Mouse (Mus musculus): ENCODE data around the gene Arid1b.
"Not testable (repeated sequence)": the region's sequence is repeated elsewhere in the genome, so short reads cannot be mapped to it uniquely, and the experiment has no call there.

Arid1b gene

GRCm38 (mm10) chr17:5065270-5065669, 71.1 kb downstream of the Arid1b start:
- in situ Hi-C loops (cut with MboI; ENCODE audit: low pct_unique_long_range_greater_than_20kb in 1 of 2, low sequenced_read_pairs in 2 of 2, unreplicated experiment in 1 of 2) = loop anchor here in 1 of 2 experiments (10.0 kb wide), 1 partner anchor 330 kb away; no protein-coding TSS in a partner anchor

DNA sequence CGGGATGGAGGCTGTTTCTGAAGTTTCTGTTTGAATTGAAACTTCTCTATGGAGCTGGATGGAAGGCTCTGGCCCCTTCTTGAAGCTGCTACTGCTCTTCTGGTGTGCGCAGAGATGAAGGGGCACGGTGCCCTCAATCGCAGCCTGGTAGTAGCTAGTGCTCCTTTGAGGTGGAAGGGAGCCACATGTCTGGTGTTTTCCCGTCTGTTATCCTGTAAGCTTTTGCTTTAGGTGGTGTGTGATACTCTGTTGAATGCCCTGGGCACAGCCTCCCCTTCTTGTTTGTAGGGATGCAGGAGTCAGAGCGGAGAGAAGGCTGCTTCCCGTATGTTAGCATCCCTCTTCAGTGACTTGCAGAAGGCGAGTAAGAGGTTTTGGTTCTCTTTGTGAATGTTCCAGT, 72.7 kb downstream of the Arid1b start:
- in situ Hi-C loops (cut with MboI; ENCODE audit: low pct_unique_long_range_greater_than_20kb in 1 of 2, low sequenced_read_pairs in 2 of 2, unreplicated experiment in 1 of 2) = loop anchor here in 1 of 2 experiments (10.0 kb wide), 1 partner anchor 328 kb away; no protein-coding TSS in a partner anchor

- in situ Hi-C loops (cut with MboI; ENCODE audit: low pct_unique_long_range_greater_than_20kb in 1 of 2, low sequenced_read_pairs in 2 of 2, unreplicated experiment in 1 of 2) = loop anchor here in 1 of 2 experiments (10.0 kb wide), 1 partner anchor 328 kb away; no protein-coding TSS in a partner anchor
These were observed 73.1 kb downstream of the Arid1b start for GRCm38 (mm10) chr17:5067264-5067663.

- in situ Hi-C loops (cut with MboI; ENCODE audit: low pct_unique_long_range_greater_than_20kb in 1 of 2, low sequenced_read_pairs in 2 of 2, unreplicated experiment in 1 of 2) = no loop called here
These were observed 76.3 kb downstream of the Arid1b start for GRCm38 (mm10) chr17:5070399-5070798.

- in situ Hi-C loops (cut with MboI; ENCODE audit: low pct_unique_long_range_greater_than_20kb in 1 of 2, low sequenced_read_pairs in 2 of 2, unreplicated experiment in 1 of 2) = no loop called here
These were observed 78.4 kb downstream of the Arid1b start for GRCm38 (mm10) chr17:5072539-5072938.

- in situ Hi-C loops (cut with MboI; ENCODE audit: low pct_unique_long_range_greater_than_20kb in 1 of 2, low sequenced_read_pairs in 2 of 2, unreplicated experiment in 1 of 2) = no loop called here
These were observed 80.8 kb downstream of the Arid1b start for GRCm38 (mm10) chr17:5074752-5075506.

DNA sequence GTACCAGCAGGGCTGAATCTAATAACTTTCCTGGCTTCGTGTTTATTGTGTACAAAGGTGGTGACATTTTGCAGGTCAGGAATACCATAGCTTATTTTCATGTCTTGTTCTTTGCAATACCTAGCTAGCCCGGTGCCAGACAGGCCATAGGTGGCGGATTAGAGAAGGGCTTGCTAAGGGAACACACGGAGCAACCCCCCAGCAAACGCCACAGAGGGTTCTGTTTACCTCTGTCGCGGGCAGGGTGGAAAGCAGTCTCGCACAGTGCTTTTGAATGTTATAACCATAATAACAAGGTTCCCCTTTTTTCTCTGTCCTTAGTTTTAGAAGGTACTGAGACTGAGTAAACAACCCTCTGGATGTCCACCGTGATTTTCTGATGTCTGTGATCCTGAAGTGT, 83.9 kb downstream of the Arid1b start:
- in situ Hi-C loops (cut with MboI; ENCODE audit: low pct_unique_long_range_greater_than_20kb in 1 of 2, low sequenced_read_pairs in 2 of 2, unreplicated experiment in 1 of 2) = no loop called here

DNA sequence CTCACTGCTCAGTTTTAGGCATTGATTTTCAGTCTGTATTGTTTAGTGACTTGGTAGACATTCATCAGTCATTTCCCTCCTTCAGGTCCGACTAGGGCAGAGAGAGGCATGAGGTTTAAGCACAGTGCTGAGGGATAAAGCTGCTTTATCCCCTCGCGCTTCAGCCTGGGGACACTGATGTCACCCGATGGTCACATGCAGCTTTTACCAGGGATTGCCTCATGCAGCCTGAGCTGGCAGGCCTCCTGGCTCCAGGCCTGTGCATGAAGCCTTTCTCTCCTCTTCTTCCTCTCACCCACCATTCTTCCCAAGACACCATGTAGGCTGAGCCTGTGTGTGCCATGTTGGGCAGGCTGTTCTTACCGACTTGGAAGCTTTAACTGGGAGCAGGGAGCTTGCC, 84.4 kb downstream of the Arid1b start:
- in situ Hi-C loops (cut with MboI; ENCODE audit: low pct_unique_long_range_greater_than_20kb in 1 of 2, low sequenced_read_pairs in 2 of 2, unreplicated experiment in 1 of 2) = no loop called here

GRCm38 (mm10) chr17:5080884-5081419, 86.8 kb downstream of the Arid1b start:
- in situ Hi-C loops (cut with MboI; ENCODE audit: low pct_unique_long_range_greater_than_20kb in 1 of 2, low sequenced_read_pairs in 2 of 2, unreplicated experiment in 1 of 2) = no loop called here

GRCm38 (mm10) chr17:5082274-5082673, 88.1 kb downstream of the Arid1b start:
- in situ Hi-C loops (cut with MboI; ENCODE audit: low pct_unique_long_range_greater_than_20kb in 1 of 2, low sequenced_read_pairs in 2 of 2, unreplicated experiment in 1 of 2) = no loop called here

- in situ Hi-C loops (cut with MboI; ENCODE audit: low pct_unique_long_range_greater_than_20kb in 1 of 2, low sequenced_read_pairs in 2 of 2, unreplicated experiment in 1 of 2) = no loop called here
These were observed 89.4 kb downstream of the Arid1b start for GRCm38 (mm10) chr17:5083497-5083896.

DNA sequence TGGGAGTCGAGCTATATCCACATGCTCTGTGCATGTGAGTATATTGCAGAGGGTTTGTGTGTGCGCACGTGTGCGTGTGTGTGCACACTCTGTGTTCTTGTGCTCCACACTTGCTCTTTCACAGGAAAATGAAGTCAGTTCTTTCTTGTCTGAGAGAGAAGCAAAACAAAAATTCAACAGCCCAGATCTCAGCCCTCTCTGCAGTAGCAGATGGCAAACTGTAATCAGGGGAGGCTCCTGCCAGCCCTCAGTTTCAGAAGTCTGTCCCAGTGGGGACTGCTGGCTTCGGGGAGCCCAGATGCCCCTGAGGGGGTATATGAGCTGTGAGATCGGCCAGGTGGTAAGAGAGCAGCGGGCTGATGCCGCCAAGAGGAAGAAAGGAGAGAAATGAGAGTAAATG, 90.0 kb downstream of the Arid1b start:
- in situ Hi-C loops (cut with MboI; ENCODE audit: low pct_unique_long_range_greater_than_20kb in 1 of 2, low sequenced_read_pairs in 2 of 2, unreplicated experiment in 1 of 2) = no loop called here

GRCm38 (mm10) chr17:5085004-5085403, 90.9 kb downstream of the Arid1b start:
- in situ Hi-C loops (cut with MboI; ENCODE audit: low pct_unique_long_range_greater_than_20kb in 1 of 2, low sequenced_read_pairs in 2 of 2, unreplicated experiment in 1 of 2) = no loop called here

GRCm38 (mm10) chr17:5085942-5086341, 91.8 kb downstream of the Arid1b start:
- in situ Hi-C loops (cut with MboI; ENCODE audit: low pct_unique_long_range_greater_than_20kb in 1 of 2, low sequenced_read_pairs in 2 of 2, unreplicated experiment in 1 of 2) = no loop called here

DNA sequence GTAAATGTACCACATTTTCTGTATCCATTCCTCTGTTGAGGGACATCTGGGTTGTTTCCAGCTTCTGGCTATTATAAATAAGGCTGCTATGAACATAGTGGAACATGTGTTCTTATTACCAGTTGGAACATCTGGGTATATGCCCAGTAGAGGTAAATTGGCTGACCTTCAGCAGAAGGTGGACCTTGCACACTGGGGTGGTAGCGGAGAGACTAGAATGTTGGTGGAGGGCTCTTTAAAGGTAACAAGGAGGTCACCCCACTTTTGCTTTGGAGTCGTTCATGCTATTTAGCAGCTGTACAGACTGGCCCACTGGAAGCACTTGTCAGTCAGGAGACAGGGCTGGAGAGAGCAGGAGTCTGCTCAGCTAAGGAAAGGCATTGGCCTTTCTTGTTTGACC, 94.1 kb downstream of the Arid1b start:
- in situ Hi-C loops (cut with MboI; ENCODE audit: low pct_unique_long_range_greater_than_20kb in 1 of 2, low sequenced_read_pairs in 2 of 2, unreplicated experiment in 1 of 2) = not testable (repeated sequence)

GRCm38 (mm10) chr17:5088822-5089221, 94.7 kb downstream of the Arid1b start:
- in situ Hi-C loops (cut with MboI; ENCODE audit: low pct_unique_long_range_greater_than_20kb in 1 of 2, low sequenced_read_pairs in 2 of 2, unreplicated experiment in 1 of 2) = no loop called here

DNA sequence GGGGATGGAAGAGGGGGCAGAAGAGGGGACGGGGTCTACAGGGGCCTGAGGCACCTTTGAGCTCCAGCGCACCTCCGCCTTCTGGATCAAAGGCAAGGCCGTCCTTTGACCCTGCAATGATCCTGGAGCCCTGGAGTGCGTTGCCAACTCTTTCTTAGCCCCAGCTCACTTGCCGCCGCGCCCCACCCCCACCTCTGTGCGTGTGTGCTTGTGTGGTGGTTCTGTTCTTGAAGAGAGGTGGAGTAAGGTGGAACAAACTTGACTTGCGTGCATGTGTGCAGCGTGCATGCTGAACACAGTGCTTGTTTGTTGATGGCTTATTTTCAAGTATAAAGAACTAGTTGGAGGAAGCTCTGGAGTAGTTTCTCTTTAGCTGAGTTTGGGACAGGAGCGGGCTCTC, 95.4 kb downstream of the Arid1b start:
- in situ Hi-C loops (cut with MboI; ENCODE audit: low pct_unique_long_range_greater_than_20kb in 1 of 2, low sequenced_read_pairs in 2 of 2, unreplicated experiment in 1 of 2) = no loop called here

- in situ Hi-C loops (cut with MboI; ENCODE audit: low pct_unique_long_range_greater_than_20kb in 1 of 2, low sequenced_read_pairs in 2 of 2, unreplicated experiment in 1 of 2) = no loop called here
These were observed 97.4 kb downstream of the Arid1b start for GRCm38 (mm10) chr17:5091490-5091889.

DNA sequence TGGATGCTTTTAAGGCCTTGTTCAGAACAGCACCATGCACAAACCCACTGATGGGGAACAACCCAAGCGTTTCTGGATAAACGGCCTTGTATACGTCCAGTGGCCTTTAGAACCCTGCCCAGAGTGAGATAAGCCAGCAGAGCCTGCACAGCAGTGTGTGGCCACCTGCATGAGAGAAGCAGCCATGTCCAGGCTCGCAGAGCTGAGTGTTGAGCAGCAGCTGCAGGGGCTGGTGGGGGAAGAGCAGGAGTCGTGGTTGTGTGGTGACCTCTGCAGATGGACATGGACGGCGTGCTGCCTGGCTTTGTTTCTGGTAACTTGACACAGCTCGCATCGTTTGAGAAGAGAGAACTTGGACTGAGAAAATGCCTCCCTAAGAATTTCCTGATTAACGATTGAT, 97.8 kb downstream of the Arid1b start:
- in situ Hi-C loops (cut with MboI; ENCODE audit: low pct_unique_long_range_greater_than_20kb in 1 of 2, low sequenced_read_pairs in 2 of 2, unreplicated experiment in 1 of 2) = no loop called here

GRCm38 (mm10) chr17:5093343-5093742, 99.2 kb downstream of the Arid1b start:
- in situ Hi-C loops (cut with MboI; ENCODE audit: low pct_unique_long_range_greater_than_20kb in 1 of 2, low sequenced_read_pairs in 2 of 2, unreplicated experiment in 1 of 2) = not testable (repeated sequence)

Measured in mouse embryonic stem cell (cell line).